Mouse (Mus musculus) left cerebral cortex, postnatal 25 days (tissue): Measurements from ENCODE around the gene Ablim2. TPM values are rescaled to one million over a fixed set of nuclear protein-coding genes. Genes with fewer than 3 reads are reported as not detected.

Experiments used
- DNase-seq, 2 experiments: peaks; one replicate each; pipeline ENCODE4 v3.0.0; 2022; ENCODE audit warnings: low spot score in 2 of 2, mixed read lengths in 1 of 2
- intact Hi-C: fragments of 180-260 bp; cut with DNase I; formaldehyde crosslinking; loops from one replicate; pipeline ENCODE4 v1.15.1; 2025
- total RNA-seq, 2 experiments: library from RNA; stranded (reverse); gene quantifications; 2 replicates each; pipeline ENCODE4 v1.2.3; 2021

Gene Ablim2
- total RNA-seq, 2 experiments from 2014 or later, result 175 to 209 TPM

DNA sequence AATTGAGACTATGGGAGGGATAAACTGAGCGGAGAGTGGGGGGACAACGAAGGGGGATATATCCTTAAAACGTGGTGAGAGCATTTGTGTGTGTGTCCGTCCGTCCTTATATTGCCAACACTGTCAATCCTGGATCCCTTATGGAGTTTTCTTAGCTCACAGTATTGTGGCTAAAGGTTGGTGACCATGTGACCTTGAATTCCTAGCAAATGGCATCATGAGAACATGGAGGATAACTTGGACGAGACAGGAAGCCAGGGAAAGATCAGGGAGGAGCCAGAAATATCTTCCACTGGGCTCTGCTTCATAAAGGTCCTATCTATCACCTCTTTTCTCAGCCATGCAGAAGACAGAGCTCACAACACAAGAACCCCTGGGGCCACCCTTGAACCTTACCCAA lies 165.8 kb downstream of the Ablim2 start:
- DNase-seq, result no peak
- intact Hi-C loops, result no loop called here

DNA sequence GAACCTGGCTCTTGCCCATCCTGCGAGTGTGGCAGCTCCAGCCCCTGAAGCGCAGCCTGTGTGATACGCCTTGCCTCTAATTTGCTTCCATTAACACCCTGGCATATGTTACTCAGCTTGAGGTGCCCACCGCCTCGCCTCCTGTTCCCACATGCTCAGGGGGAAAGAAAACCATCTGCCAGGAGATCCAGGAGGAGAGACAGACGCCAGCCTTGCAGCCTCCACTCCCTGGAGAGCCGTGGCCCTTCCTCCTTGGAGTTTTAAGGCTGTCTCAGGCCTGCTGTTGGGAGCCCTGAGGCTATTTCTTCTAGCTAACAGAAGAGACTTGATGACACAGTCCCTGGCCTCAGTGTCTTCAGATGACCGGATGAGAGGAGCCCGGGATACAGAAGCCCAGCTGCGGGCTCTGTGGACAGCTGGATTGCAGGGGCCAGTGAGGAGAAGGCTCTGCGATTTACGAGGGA lies 167.5 kb downstream of the Ablim2 start:
- DNase-seq, result peak; percentile 39 to 87
- intact Hi-C loops, result loop anchor here (5.0 kb wide), 1 partner anchor 113 kb away; no protein-coding TSS in a partner anchor

DNA sequence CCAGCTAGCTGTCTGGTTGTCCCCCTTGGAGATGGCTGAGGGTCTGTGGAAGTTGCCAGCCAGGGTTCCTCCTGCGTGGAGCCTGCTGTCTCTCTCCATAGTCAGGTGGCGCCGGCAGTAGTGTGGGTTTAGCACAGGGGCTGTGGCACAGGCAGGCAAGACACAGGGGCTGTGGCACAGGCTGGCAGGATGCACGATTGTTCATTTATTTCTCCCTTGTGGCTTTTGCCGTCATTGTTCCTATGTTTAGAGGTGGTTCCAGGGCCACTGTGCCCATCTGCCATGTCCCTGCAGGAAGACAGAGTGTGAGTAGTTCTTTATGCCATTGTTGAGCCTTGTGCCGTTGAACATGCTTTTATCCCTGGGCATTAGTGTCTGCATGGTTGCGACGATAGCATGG lies 168.8 kb downstream of the Ablim2 start:
- intact Hi-C loops, result loop anchor here (5.0 kb wide), 1 partner anchor 114 kb away; no protein-coding TSS in a partner anchor
- DNase-seq, result no peak

DNA sequence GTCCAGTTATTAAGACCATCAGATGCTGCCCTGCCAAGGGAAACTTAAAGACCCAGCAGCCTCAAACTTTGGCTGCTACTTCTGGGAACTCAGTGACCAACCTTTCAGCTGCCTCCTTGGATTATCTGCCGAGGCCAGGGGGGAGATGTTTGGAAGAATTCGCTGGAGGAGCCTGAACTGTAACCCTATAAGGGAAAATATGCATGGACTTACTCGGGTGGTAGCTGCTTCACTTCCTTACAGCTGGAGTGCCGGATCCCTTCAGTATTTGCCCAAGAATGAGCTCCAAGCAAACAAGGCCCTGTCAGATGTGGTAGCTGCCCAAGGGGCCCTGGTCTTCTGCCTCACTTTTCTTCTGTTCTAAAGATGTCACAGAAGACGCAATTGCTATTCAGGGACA lies 173.6 kb downstream of the Ablim2 start:
- no peak for DNase-seq
- intact Hi-C loops, result no loop called here

DNA sequence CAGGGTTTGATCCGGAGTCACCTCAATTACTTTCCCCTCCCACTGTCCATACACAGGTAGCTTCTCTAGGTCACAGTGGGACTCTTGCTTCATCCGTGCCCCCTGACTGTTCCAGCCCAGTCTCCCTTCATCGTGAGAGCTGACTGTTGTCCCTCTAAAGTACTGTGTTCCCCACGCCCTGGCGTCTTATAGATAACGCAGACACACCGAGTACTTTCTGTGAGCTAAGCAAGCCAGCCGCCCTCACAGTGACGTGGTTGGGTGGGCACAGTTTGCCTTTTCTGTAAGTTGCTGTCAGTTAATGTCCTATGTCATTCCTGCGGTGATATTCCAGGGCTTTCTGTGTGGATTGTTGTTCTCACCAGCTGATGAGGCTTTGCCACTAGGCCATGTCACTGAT lies 175.4 kb downstream of the Ablim2 start:
- intact Hi-C loops, result no loop called here
- no peak for DNase-seq

Other genes with a start within 250 kb of the Ablim2 start
- gene Cpz, start 232.2 kb upstream of the Ablim2 start, total RNA-seq, result under 1 TPM; 0.16 to 0.39 TPM
- gene Trmt44, start 182.8 kb upstream of the Ablim2 start, total RNA-seq, result 1 to 10 TPM; 7.6 to 8.7 TPM
- 10 to 100 TPM; 26.6 to 29.5 TPM for gene Acox3, start 174.8 kb upstream of the Ablim2 start, total RNA-seq
- gene Htra3, start 78.1 kb upstream of the Ablim2 start, total RNA-seq, result 1 to 10 TPM; 6.4 to 7.4 TPM
- 1 to 10 TPM; 2.7 to 3.0 TPM for gene Sh3tc1, start 17.9 kb upstream of the Ablim2 start, total RNA-seq
- gene Afap1, start 135.4 kb downstream of the Ablim2 start, total RNA-seq, result 10 to 100 TPM; 30.3 to 31.1 TPM